Mouse (Mus musculus) neural tube, embryonic 14.5 days (tissue): ENCODE data around the gene Atp8a1. TPM values are rescaled to one million over a fixed set of nuclear protein-coding genes. Genes with fewer than 3 reads are reported as not detected.
"Not testable (repeated sequence)": the region's sequence is repeated elsewhere in the genome, so short reads cannot be mapped to it uniquely, and the experiment has no call there.

ENCODE experiments used
- ATAC-seq: fragments of 200-750 bp; cut with Nextera tagmentation; 2 replicates; pipeline ENCODE4 v1.8.0; 2017; ENCODE audit warnings: low read depth, mild to moderate bottlenecking, moderate TSS enrichment, moderate library complexity
- H3K27ac ChIP-seq: fragments of 300-500 bp; sonication (generic); 2 replicates; pipeline ENCODE4 v1.5.1; 2014; ENCODE audit warnings: low read depth, mild to moderate bottlenecking, control low read depth, low read length, moderate library complexity, mixed read lengths
- H3K27me3 ChIP-seq: fragments of 300-500 bp; sonication (generic); 2 replicates; pipeline ENCODE4 v1.6.1; 2014; ENCODE audit warnings: low read length; ENCODE audit not compliant: control insufficient read depth, insufficient read depth
- H3K36me3 ChIP-seq: fragments of 300-500 bp; sonication (generic); 2 replicates; pipeline ENCODE4 v1.6.1; 2014; ENCODE audit warnings: low read length, mixed read lengths; ENCODE audit not compliant: control insufficient read depth, insufficient read depth
- H3K4me1 ChIP-seq: fragments of 300-500 bp; sonication (generic); 2 replicates; pipeline ENCODE4 v1.6.1; 2014; ENCODE audit warnings: low read length; ENCODE audit not compliant: control insufficient read depth, insufficient read depth
- H3K4me2 ChIP-seq: fragments of 300-500 bp; sonication (generic); 2 replicates; pipeline ENCODE4 v1.6.1; 2014; ENCODE audit warnings: mild to moderate bottlenecking, low read depth, low read length, control low read depth
- H3K4me3 ChIP-seq: fragments of 300-500 bp; sonication (generic); 2 replicates; pipeline ENCODE4 v1.5.1; 2014; ENCODE audit warnings: low read depth, low read length, control low read depth, mixed read lengths
- H3K9ac ChIP-seq: fragments of 300-500 bp; sonication (generic); replicated peaks from 2 replicates; pipeline ENCODE4 v1.6.1; 2014; ENCODE audit warnings: low read depth, mild to moderate bottlenecking, control low read depth, low read length, mixed read lengths
- H3K9me3 ChIP-seq: fragments of 300-500 bp; sonication (generic); 2 replicates; pipeline ENCODE4 v1.6.1; 2016; ENCODE audit warnings: low read length; ENCODE audit not compliant: control insufficient read depth
- WGBS: fragments of 180-500 bp; shearing (Covaris S2); extraction: QIAGEN DNeasy Blood & Tissue Kit; methylation state at CpG from one replicate; pipeline ENCODE4 v1.1.7; 2014; 5-methylcytosine and 5-hydroxymethylcytosine counted together
- polyA plus RNA-seq: library from polyadenylated mRNA; unstranded; fragments of >200 nt; fragmentation: Nextera tagmentation; extraction: Ambion mirVana; gene quantifications from 2 replicates; pipeline ENCODE4 v1.2.1, GENCODE M21; 2014

The Atp8a1 gene
- polyA plus RNA-seq, 1 experiment from 2014 or later = 72.6 TPM

DNA sequence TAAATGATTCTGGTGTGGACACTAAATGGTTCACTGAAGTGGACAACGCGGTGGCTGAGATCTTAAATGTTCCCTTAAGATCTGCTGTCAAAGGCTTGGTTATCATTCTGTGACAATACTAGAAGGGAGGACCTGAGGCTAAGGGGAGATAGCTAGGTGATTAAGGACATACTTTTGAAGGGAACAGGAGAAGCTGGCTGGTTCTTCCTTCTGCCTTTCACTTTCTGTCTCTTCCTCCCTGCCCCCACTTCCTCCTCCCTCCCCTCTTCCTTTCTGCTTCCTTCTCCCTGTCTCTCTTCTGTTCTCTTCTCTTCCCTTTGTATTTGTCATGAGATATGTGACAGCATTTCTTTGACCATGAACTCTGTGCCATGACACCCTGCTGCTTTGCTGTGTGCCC, 26.0 kb downstream of the Atp8a1 start:
- Histone ChIP-seq H3K36me3 (no peaks in the 10 kb centered on the region), H3K9ac (no peak overlapping the region), H3K4me1 (0 out of 2 replicates have a peak, but pooled peaks cover 11% of the 10 kb centered on the region), H3K4me2 (no peak overlapping the region), H3K4me3 (no peak overlapping the region), H3K27me3 (no peaks in the 10 kb centered on the region), H3K27ac (no peak overlapping the region), H3K9me3 (no peaks in the 10 kb centered on the region)
- 84% methylated on average over 2 of the region's 2 CpGs for WGBS
- ATAC-seq = no peak

DNA sequence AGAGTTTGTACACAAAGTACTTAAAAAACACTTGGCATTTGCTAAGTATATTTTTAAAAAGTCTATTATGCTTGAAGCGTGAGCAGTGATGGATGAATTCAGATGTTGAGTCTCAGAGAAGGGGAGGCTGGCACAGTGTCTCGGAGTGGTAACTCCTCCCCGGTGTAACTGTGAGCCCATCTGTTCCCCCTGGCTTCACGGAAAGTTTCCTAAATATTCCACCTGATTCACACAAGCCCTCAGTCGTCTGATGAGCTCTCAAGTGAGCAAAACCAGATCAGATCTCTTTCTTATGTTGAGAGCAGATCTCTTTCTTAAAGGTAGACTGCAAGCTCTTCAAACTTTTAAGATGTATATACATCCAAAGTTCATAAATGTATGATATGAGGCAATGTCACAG, 27.8 kb downstream of the Atp8a1 start:
- H3K4me3 ChIP-seq = no peak overlapping the region
- no peak overlapping the region for H3K4me2 ChIP-seq
- H3K9me3 ChIP-seq = no peaks in the 10 kb centered on the region
- no peaks in the 10 kb centered on the region for H3K36me3 ChIP-seq
- 84% methylated on average over 5 of the region's 5 CpGs for WGBS
- no peak overlapping the region for H3K27ac ChIP-seq
- H3K9ac ChIP-seq = no peak overlapping the region
- ATAC-seq = no peak
- H3K27me3 ChIP-seq = no peaks in the 10 kb centered on the region
- H3K4me1 ChIP-seq = 0 out of 2 replicates have a peak, but pooled peaks cover 9% of the 10 kb centered on the region

DNA sequence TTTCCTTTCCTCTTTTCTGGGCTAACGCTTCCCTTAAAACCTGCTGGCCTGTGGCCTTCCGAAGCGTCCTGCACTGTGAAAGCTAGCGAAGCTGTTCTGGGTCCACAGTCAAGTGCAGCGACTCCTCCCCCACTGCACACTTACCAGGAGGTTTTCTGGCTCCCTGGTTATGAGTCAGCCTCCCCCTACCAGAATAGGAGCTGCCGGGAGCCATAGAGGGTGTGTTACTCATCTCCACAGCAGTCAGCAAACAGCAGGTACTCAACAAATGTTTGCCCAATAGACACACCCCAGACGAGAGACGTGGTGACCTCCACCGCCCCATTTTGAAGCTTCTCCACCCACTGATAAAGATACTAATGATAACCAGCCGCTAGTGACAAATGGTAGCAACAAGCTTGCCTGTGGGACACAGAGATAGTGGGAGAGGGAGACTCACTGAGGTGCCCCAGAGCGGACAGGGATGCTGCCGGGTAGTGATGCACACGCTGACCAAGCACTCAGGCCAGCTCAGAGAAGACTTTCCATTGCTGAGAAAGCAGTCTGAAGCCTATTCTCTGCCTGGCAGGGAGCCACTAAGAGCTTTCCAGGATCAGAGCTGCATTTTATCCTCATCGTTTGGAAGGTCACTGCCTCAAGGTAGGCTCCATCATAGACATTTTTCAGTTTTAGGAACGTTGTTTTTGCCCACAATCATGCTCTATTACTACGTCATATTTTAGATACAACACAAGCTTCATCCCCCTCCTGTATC, 31.5 kb downstream of the Atp8a1 start:
- H3K4me2 ChIP-seq = no peak overlapping the region
- no peak for ATAC-seq
- H3K27ac ChIP-seq = no peak overlapping the region
- WGBS = 75% methylated on average over 16 of the region's 16 CpGs
- no peak overlapping the region for H3K9ac ChIP-seq
- H3K27me3 ChIP-seq = no peaks in the 10 kb centered on the region
- no peaks in the 10 kb centered on the region for H3K4me1 ChIP-seq
- H3K36me3 ChIP-seq = 0 out of 2 replicates have a peak, but pooled peaks cover 3% of the 10 kb centered on the region
- no peaks in the 10 kb centered on the region for H3K9me3 ChIP-seq
- H3K4me3 ChIP-seq = no peak overlapping the region

DNA sequence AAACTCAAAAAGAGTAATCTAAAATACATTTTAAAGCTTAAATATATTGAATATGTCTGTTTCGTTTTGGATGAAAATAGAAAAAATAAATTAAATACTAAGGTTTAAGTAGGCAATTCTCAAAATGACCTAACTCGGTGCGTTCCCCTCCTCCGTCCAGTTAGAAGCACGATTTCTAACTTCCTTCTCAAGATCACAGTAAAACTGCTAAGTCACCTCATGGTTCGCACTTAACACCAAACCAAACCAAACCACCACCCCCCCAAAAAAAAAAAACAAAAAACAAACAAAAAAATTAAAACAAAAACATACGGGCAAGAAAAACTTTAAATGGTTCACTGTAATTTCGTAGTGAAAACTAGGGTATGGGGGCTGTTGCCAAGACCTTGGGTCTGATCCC, 32.2 kb downstream of the Atp8a1 start:
- H3K4me3 ChIP-seq, H3K4me2 ChIP-seq, H3K4me1 ChIP-seq, H3K36me3 ChIP-seq, H3K9ac ChIP-seq, H3K9me3 ChIP-seq, ATAC-seq, H3K27me3 ChIP-seq, H3K27ac ChIP-seq: not testable (repeated sequence)
- WGBS = 94% methylated on average over 6 of the region's 8 CpGs

DNA sequence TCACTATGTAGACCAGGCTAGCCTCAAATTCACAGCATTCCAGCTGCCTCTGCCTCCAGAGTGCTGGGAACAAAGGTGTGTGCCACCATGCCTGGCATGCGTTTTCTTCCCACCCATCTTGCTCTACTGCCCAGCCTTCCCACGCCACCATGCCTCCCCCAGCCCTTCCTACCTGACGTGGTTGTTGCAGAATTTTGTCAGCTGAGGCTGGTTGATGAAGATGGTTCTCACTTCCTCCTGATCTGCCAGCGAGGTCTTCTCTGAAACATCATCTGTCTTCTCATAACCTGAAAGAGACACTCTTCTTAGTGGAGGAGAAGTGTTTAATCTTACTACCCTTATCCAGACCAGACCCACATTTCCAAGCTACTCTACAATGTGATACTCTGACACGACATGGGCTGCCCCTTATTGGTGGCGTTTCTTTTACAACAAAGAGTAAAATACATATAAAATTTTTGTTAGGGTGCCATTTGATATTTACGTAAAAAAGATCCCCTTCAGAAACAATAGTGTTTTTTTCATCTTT, 32.7 kb downstream of the Atp8a1 start:
- ATAC-seq = no peak
- H3K36me3 ChIP-seq = 0 out of 2 replicates have a peak, but pooled peaks cover 3% of the 10 kb centered on the region
- no peak overlapping the region for H3K27ac ChIP-seq
- no peak overlapping the region for H3K4me2 ChIP-seq
- H3K4me3 ChIP-seq = no peak overlapping the region
- no peaks in the 10 kb centered on the region for H3K4me1 ChIP-seq
- no peak overlapping the region for H3K9ac ChIP-seq
- WGBS = 93% methylated on average over 7 of the region's 7 CpGs
- no peaks in the 10 kb centered on the region for H3K9me3 ChIP-seq
- no peaks in the 10 kb centered on the region for H3K27me3 ChIP-seq

DNA sequence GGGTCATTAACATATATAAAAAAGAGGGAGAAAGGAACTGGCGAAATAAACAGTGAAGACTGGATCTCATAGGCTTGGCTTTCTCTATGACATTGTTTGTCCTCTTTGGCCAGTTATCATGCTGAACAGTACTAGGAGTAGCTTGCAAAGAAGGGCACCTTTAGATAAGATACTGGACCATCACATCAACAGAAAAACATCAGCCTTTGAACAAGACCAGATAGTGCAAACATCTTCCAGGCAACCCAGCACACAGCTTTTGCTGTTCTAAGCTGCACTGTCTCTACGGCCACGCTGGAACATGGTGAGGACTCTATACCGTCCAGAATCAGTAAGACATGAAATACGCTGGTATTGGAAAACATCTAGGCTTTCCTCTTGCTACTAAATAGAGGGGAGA, 33.9 kb downstream of the Atp8a1 start:
- Histone ChIP-seq H3K9me3 (no peaks in the 10 kb centered on the region), H3K9ac (no peak overlapping the region), H3K4me2 (no peak overlapping the region), H3K36me3 (0 out of 2 replicates have a peak, but pooled peaks cover 3% of the 10 kb centered on the region), H3K27me3 (no peaks in the 10 kb centered on the region), H3K27ac (no peak overlapping the region), H3K4me3 (no peak overlapping the region), H3K4me1 (no peaks in the 10 kb centered on the region)
- WGBS = 91% methylated on average over 5 of the region's 5 CpGs
- no peak for ATAC-seq

DNA sequence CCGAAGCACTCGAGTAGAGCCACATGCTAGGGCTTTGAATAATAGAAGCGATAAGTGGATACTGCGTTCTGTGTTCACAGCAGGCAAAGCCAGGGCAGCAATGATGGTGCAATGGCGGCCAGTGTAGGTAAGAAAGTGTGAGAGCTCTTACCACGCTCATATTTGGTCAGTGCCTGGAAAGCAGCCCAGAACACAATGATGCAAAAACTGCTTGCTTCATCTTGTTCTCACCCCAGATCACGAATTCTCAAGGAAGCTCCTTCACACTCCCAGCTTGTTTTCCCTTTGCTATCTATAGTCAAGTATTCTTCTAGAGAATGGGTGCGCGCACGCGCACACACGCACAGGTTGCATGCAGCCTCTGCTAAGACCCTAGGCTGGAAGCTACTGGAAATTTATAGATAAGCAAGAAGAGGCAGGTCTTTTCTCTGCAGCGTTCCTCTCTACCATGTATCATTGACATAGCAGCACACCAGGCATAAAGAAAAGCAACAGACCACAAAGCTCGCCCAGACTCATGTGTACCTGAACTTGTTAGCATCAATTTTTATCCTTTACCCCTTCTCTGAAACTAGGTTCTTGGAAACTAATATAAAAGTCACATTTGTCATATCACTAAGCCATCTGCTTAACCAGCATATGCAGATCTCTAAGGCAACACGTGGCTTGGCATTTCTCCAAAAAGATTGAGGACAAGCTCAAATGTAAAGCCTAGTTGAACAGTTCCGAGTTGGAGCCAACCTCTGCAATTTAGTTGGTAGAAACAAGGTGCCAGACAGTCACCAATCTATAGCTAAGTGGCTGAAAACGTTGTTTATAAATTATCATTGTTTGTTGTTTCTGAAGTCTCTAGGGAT, 44.8 kb downstream of the Atp8a1 start:
- Histone ChIP-seq H3K4me1 (0 out of 2 replicates have a peak, but pooled peaks cover 2% of the 10 kb centered on the region), H3K36me3 (no peaks in the 10 kb centered on the region), H3K9me3 (no peaks in the 10 kb centered on the region), H3K4me2 (no peak overlapping the region), H3K9ac (no peak overlapping the region), H3K27me3 (no peaks in the 10 kb centered on the region), H3K27ac (no peak overlapping the region), H3K4me3 (no peak overlapping the region)
- WGBS = 92% methylated on average over 17 of the region's 17 CpGs
- ATAC-seq = no peak

DNA sequence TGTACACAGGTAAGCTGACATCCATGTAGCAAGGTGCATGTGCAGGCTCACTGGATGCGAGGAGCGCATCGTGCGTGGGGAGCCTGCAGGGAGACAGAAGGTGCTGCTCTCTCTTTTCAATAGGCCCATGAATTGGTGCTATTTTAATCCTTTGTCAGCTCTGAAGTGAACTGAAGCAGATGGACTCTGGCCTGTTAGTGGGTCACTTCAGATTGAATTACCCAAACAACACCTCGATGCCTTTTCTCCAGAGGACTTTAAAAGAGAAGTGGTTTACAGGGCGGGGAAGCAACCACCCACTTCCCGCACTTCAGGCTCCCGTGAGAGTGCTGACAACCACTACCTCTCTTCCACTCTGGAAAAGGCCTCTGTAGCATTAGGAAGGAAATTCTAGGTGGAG, 46.4 kb downstream of the Atp8a1 start:
- Histone ChIP-seq H3K9me3 (no peaks in the 10 kb centered on the region), H3K4me3 (no peak overlapping the region), H3K27me3 (no peaks in the 10 kb centered on the region), H3K36me3 (no peaks in the 10 kb centered on the region), H3K4me1 (0 out of 2 replicates have a peak, but pooled peaks cover 2% of the 10 kb centered on the region), H3K27ac (no peak overlapping the region), H3K9ac (no peak overlapping the region), H3K4me2 (no peak overlapping the region)
- no peak for ATAC-seq
- WGBS = 26% methylated on average over 8 of the region's 8 CpGs

DNA sequence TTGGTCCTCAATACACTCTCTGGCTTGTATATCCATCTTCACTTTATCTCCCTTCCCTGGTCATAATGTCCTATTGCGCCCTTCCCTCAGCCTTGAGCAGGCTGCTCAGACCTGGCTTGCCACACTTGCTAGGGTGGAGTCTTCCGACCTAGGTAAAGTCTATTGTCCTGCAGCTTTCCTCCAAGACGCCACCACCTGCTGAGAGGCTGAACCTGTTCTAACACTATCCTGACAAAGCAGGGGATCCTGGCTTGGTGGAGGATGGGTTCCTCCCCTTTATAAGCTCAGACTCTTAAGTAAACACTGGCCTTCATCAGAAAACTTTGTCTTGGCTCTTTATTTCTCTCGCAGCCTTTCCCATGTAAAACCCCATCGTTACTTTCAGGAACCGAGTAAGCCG, 47.4 kb downstream of the Atp8a1 start:
- no peaks in the 10 kb centered on the region for H3K27me3 ChIP-seq
- H3K4me3 ChIP-seq = no peak overlapping the region
- no peak overlapping the region for H3K4me2 ChIP-seq
- H3K9me3 ChIP-seq = no peaks in the 10 kb centered on the region
- 79% methylated on average over 7 of the region's 7 CpGs for WGBS
- ATAC-seq = no peak
- H3K9ac ChIP-seq = no peak overlapping the region
- 0 out of 2 replicates have a peak, but pooled peaks cover 2% of the 10 kb centered on the region for H3K4me1 ChIP-seq
- H3K27ac ChIP-seq = no peak overlapping the region
- H3K36me3 ChIP-seq = no peaks in the 10 kb centered on the region
